Mouse (Mus musculus) lung, postnatal 0 days (tissue): Measurements from ENCODE around the gene Srpk2.

ENCODE experiments used
- CTCF ChIP-seq: IDR thresholded peaks from 2 replicates; pipeline ENCODE4 v1.5.1; 2016; ENCODE audit warnings: antibody characterized with exemption, mild to moderate bottlenecking
- EP300 ChIP-seq: IDR thresholded peaks from 2 replicates; pipeline ENCODE4 v1.6.1; 2016; ENCODE audit warnings: antibody characterized with exemption, mild to moderate bottlenecking, control low read depth

- TF ChIP-seq EP300 (no peak), CTCF (no peak)
These were observed 106.6 kb downstream of the Srpk2 start for GRCm38 (mm10) chr5:23577847-23578246.
